Mouse (Mus musculus) ES-CJ7 (cell line): ENCODE results near the gene Epha2.

ENCODE experiments used
- DNase-seq: peaks from one replicate; pipeline ENCODE4 v3.0.0; 2011; ENCODE audit warnings: low read depth, low spot score

Gene Epha2

GRCm38 (mm10) chr4:141329968-141330367, 28.9 kb downstream of the Epha2 start:
- no peak for DNase-seq

- no peak for DNase-seq
Measured at GRCm38 (mm10) chr4:141331446-141331845, 30.4 kb downstream of the Epha2 start.

GRCm38 (mm10) chr4:141332258-141332657, 31.2 kb downstream of the Epha2 start:
- no peak for DNase-seq

- no peak for DNase-seq
Measured at GRCm38 (mm10) chr4:141334695-141335094, 33.7 kb downstream of the Epha2 start.

- no peak for DNase-seq
Measured at GRCm38 (mm10) chr4:141335263-141335796, 34.3 kb downstream of the Epha2 start.

- DNase-seq = no peak
Measured at GRCm38 (mm10) chr4:141336196-141336595, 35.2 kb downstream of the Epha2 start.

- peak; percentile 94 for DNase-seq
Measured at GRCm38 (mm10) chr4:141337986-141338385, 36.9 kb downstream of the Epha2 start.

- DNase-seq = peak; percentile 90
Measured at GRCm38 (mm10) chr4:141338853-141339252, 37.8 kb downstream of the Epha2 start.

GRCm38 (mm10) chr4:141341477-141341876, 40.4 kb downstream of the Epha2 start:
- DNase-seq = peak; percentile 60

- DNase-seq = no peak
Measured at GRCm38 (mm10) chr4:141343515-141343914, 42.5 kb downstream of the Epha2 start.

GRCm38 (mm10) chr4:141345219-141345618, 44.2 kb downstream of the Epha2 start:
- no peak for DNase-seq

- no peak for DNase-seq
Measured at GRCm38 (mm10) chr4:141347365-141347797, 46.3 kb downstream of the Epha2 start.

GRCm38 (mm10) chr4:141348616-141349015, 47.6 kb downstream of the Epha2 start:
- DNase-seq = no peak

GRCm38 (mm10) chr4:141350015-141350414, 49.0 kb downstream of the Epha2 start:
- DNase-seq = no peak

GRCm38 (mm10) chr4:141351972-141352371, 50.9 kb downstream of the Epha2 start:
- no peak for DNase-seq

GRCm38 (mm10) chr4:141352986-141353385, 51.9 kb downstream of the Epha2 start:
- no peak for DNase-seq

- peak; percentile 62 for DNase-seq
Measured at GRCm38 (mm10) chr4:141353868-141354267, 52.8 kb downstream of the Epha2 start.

GRCm38 (mm10) chr4:141357811-141358210, 56.8 kb downstream of the Epha2 start:
- DNase-seq = peak; percentile 72

GRCm38 (mm10) chr4:141359222-141359621, 58.2 kb downstream of the Epha2 start:
- DNase-seq = no peak

- peak; percentile 86 for DNase-seq
Measured at GRCm38 (mm10) chr4:141360846-141361245, 59.8 kb downstream of the Epha2 start.

- DNase-seq = peak; percentile 84
Measured at GRCm38 (mm10) chr4:141362937-141363548, 62.0 kb downstream of the Epha2 start.

GRCm38 (mm10) chr4:141365126-141365525, 64.1 kb downstream of the Epha2 start:
- DNase-seq = no peak

- no peak for DNase-seq
Measured at GRCm38 (mm10) chr4:141365876-141366275, 64.8 kb downstream of the Epha2 start.
